Mouse (Mus musculus) Patski (cell line): ENCODE measurements at regions not wholly inside any gene's neighbourhood (a gene's known extent, or its start where the extent isn't known, plus 50 kb on each side); places are given as distances from the start of the nearest gene placed in this dataset.

Source experiments
- ATAC-seq: fragments of 100-300 bp; one replicate; pipeline ENCODE4 v1.8.0; 2021
- CTCF ChIA-PET: fragments of 350-600 bp; sonication (Branson Sonifier 250); formaldehyde crosslinking; loops from one replicate; lab custom pipeline; 2022; ENCODE audit warnings: inconsistent platforms; lab: Charles Lee
- POLR2A ChIA-PET: fragments of 350-600 bp; sonication (Branson Sonifier 250); formaldehyde crosslinking; loops from one replicate; lab custom pipeline; 2022; ENCODE audit warnings: antibody characterized with exemption, inconsistent platforms; lab: Charles Lee
- DNase-seq: peaks from one replicate; pipeline ENCODE4 v3.0.0-alpha.2; 2011; ENCODE audit warnings: low read depth, low spot score
- H3K27me3 ChIP-seq: fragments of 371-371 bp; one replicate; pipeline ENCODE4 v1.5.1; 2021
- CTCF ChIP-seq: fragments of 100-300 bp; IDR thresholded peaks from one replicate; pipeline ENCODE4 v1.5.1; 2021
- in situ Hi-C: fragments of 300-500 bp; cut with MboI; formaldehyde crosslinking; loops from 3 replicates; pipeline ENCODE4 v1.11.1; 2018; ENCODE audit warnings: low pct_unique_long_range_greater_than_20kb, mixed read lengths

- no peak for ATAC-seq
Observed at GRCm38 (mm10) chr15:87367381-87367780, 176.7 kb upstream of the Fam19a5 start.

DNA sequence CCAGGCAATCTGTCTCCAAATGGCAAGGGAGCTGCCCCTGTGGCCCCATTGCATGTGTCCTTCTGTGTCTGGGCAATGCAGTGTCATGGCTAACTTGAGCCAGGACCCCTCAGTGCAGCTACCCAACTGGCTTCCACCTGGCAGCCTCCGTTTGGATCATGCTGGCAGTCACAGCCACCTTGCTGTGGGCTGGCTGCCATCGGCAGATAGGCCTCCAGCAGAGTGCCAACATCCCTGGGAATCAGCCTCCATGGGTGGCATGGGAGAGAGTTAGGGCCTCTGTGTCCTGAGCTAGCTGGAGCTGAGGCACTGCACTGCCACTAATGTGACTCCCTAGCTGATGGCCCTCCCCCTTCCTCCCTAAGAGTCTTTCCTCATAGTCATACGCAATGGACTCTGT lies 174.7 kb upstream of the Fam19a5 start:
- ChIA-PET CTCF (interaction anchor here (1.7 kb wide), 1 partner anchor 177 kb away, joined by 3 read pairs; no protein-coding TSS in a partner anchor), POLR2A (no interaction called here)
- no peak for DNase-seq
- peaks cover 2% of the 10 kb centered on the region for H3K27me3 ChIP-seq
- no peak for TF ChIP-seq CTCF
- no peak for ATAC-seq
- in situ Hi-C loops: loop anchor here (5.0 to 10.0 kb wide), 3 partner anchors 173 to 595 kb away; partner anchors contain the start of gene Fam19a5

More at GRCm38 (mm10) chr15:87367381-87367780, 176.7 kb upstream of the Fam19a5 start:
- in situ Hi-C loops: loop anchor here (5.0 to 10.0 kb wide), 3 partner anchors 175 to 597 kb away; partner anchors contain the start of gene Fam19a5
- DNase-seq: no peak
- TF ChIP-seq CTCF: peak; percentile 55
- ChIA-PET CTCF (no interaction called here), POLR2A (no interaction called here)
- peaks cover 2% of the 10 kb centered on the region for H3K27me3 ChIP-seq

DNA sequence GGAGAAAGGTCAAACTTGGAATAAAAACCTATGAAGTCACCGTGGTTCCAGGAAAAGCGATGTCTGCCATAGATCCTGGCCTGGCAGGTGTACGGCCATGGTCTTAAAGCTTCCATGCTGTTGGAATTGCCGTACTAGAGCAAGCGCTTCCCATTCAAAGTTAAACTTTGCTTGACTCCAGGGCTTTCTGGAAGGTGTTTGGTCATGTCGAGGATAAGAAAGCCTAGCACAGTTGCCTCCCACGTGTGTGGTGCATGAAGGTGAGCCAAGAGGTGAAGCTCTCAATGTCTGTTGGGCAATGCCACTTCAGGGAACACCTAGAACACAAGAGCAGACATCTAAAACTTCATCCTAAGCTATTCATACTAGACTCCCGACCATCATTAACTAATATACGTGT lies 174.3 kb upstream of the Fam19a5 start:
- in situ Hi-C loops: loop anchor here (5.0 to 10.0 kb wide), 3 partner anchors 172 to 595 kb away; partner anchors contain the start of gene Fam19a5
- no peak for TF ChIP-seq CTCF
- ATAC-seq (no peak), DNase-seq (no peak)
- ChIA-PET POLR2A (no interaction called here), CTCF (interaction anchor here (1.7 kb wide), 1 partner anchor 177 kb away, joined by 3 read pairs; no protein-coding TSS in a partner anchor)
- H3K27me3 ChIP-seq: peaks cover 7% of the 10 kb centered on the region

DNA sequence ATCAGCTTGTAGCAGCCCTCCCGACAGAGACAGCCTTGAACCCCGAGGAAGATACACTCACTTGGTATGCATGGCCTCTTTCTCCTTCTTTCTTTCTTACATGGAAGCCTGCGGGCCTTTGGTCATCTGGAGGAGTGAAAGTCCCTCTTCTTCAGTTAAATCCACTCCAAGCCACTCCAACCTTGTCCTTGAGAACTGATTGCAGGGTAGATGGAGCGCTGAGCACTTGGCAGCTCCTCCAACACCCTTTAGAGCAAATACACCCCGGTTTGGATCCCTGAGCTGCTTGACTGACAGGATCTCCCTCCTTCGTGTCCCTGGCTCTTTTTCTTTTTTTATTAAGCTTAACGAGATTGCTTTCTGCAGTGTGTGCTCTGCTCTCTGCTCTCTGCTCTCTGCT lies 173.3 kb upstream of the Fam19a5 start:
- ATAC-seq: no peak
- in situ Hi-C loops: no loop called here
- POLR2A ChIA-PET: no interaction called here
- H3K27me3 ChIP-seq: peaks cover 10% of the 10 kb centered on the region
- TF ChIP-seq CTCF: no peak
- DNase-seq: no peak
- CTCF ChIA-PET: interaction anchor here (1.7 kb wide), 1 partner anchor 176 kb away, joined by 3 read pairs; no protein-coding TSS in a partner anchor

- in situ Hi-C loops: no loop called here
- POLR2A ChIA-PET: no interaction called here
- DNase-seq (no peak), ATAC-seq (no peak)
- H3K27me3 ChIP-seq: peaks cover 16% of the 10 kb centered on the region
- CTCF ChIA-PET: no interaction called here
- TF ChIP-seq CTCF: no peak
Observed at GRCm38 (mm10) chr15:87374670-87375069, 169.4 kb upstream of the Fam19a5 start.

GRCm38 (mm10) chr15:87375596-87376194 lies 168.4 kb upstream of the Fam19a5 start:
- H3K27me3 ChIP-seq: peaks cover 16% of the 10 kb centered on the region
- ChIA-PET CTCF (no interaction called here), POLR2A (no interaction called here)
- ATAC-seq (no peak), DNase-seq (no peak)
- in situ Hi-C loops: no loop called here
- no peak for TF ChIP-seq CTCF

DNA sequence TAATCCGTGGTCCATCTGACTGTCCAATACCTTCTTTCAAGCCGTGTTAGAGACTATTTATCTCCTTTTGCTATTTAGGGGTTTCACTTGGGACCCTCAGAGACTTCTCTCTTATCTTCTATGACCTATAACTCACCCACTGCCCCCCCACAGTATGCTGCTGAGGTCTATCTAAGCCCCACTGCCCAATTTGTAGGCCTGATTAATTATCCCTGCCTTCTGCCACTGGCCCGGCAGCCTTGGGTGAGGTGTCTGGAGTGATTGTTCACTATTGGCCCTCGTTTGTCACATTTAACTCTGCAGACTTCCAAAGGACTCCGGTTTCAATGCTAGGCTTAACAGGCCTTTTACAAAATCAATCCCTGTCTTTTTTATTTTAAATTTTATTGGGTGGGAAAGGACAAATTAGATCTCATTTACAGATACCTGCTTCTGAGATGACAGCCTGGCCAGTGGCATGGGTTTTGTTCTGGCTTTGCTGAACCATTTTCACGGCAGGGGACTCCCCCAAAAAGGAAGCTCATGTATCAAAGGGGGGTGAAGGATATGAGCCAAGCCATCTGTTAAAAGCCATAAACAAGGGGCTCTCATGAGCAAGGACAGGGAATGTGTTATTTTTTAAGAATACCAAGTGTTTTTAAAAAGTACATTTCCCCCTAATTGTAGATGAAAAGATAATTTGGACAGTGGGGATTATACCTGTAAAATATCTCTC lies 160.4 kb upstream of the Fam19a5 start:
- ChIA-PET CTCF (no interaction called here), POLR2A (no interaction called here)
- DNase-seq: no peak
- ATAC-seq: no peak
- H3K27me3 ChIP-seq: peaks cover 25% of the 10 kb centered on the region
- TF ChIP-seq CTCF: no peak
- in situ Hi-C loops: no loop called here

DNA sequence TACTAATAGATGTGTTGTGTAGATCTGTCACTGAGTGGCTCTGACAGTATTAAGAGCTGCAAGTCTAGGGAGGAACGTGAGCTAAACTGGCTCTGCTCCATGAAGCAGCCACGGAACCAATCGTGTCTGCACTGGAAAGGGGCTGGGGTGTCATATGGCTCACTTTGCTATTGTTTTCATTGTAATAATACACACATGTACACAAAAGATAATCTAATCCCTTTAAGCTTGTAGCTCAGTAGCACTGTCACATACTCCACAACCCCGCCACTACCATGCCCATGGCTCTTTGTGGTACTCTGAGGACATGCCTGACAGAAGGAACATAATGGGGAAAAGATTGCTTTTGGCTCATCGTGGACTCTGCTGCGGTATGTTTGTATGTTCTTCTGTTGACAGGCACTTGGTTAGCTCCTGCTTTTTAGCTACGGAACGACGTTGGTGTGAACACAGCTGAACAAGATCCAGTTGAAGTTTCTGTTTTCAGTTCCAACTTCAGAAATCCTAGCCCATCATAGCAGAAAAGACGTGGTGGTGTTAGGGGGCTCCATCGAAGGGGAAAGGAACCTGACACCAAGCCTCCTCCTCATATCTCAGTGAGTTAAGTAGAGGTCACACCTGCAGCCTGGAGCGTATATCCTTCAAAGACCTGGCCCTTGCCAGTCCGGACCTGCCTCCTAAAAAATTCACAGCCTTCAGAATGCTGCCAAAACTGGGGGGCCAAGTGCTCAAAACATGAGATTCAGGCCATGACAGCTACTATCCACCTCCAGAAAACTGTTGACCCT lies 159.6 kb upstream of the Fam19a5 start:
- ChIA-PET CTCF (no interaction called here), POLR2A (no interaction called here)
- DNase-seq (no peak), ATAC-seq (no peak)
- TF ChIP-seq CTCF: no peak
- in situ Hi-C loops: no loop called here
- H3K27me3 ChIP-seq: peaks cover 26% of the 10 kb centered on the region

- ATAC-seq (no peak), DNase-seq (no peak)
- H3K27me3 ChIP-seq: peaks cover 39% of the 10 kb centered on the region
- TF ChIP-seq CTCF: no peak
- ChIA-PET CTCF (no interaction called here), POLR2A (no interaction called here)
- in situ Hi-C loops: no loop called here
Observed at GRCm38 (mm10) chr15:87386513-87386983, 157.6 kb upstream of the Fam19a5 start.

- ChIA-PET CTCF (no interaction called here), POLR2A (no interaction called here)
- no peak for ATAC-seq
- in situ Hi-C loops: no loop called here
- H3K27me3 ChIP-seq: peaks cover 34% of the 10 kb centered on the region
- TF ChIP-seq CTCF: no peak
- DNase-seq: no peak
Observed at GRCm38 (mm10) chr15:87391395-87391794, 152.7 kb upstream of the Fam19a5 start.
